Mouse (Mus musculus) forebrain, embryonic 12.5 days (tissue): ENCODE data around the gene Ranbp3l. TPM values are rescaled to one million over a fixed set of nuclear protein-coding genes. Genes with fewer than 3 reads are reported as not detected.

Source experiments
- ATAC-seq: fragments of 200-750 bp; cut with Nextera tagmentation; 2 replicates; pipeline ENCODE4 v1.8.0; 2017; ENCODE audit warnings: moderate TSS enrichment; ENCODE audit not compliant: low FRiP score
- H3K27ac ChIP-seq: fragments of 300-500 bp; sonication (generic); 2 replicates; pipeline ENCODE4 v1.5.1; 2016; ENCODE audit warnings: mild to moderate bottlenecking
- H3K27me3 ChIP-seq: fragments of 300-500 bp; sonication (generic); 2 replicates; pipeline ENCODE4 v1.6.1; 2016; ENCODE audit warnings: mild to moderate bottlenecking
- H3K36me3 ChIP-seq: fragments of 300-500 bp; sonication (generic); replicated peaks from 2 replicates; pipeline ENCODE4 v1.6.1; 2016; ENCODE audit warnings: mild to moderate bottlenecking
- H3K4me1 ChIP-seq: fragments of 300-500 bp; sonication (generic); 2 replicates; pipeline ENCODE4 v1.6.1; 2016
- H3K4me2 ChIP-seq: fragments of 300-500 bp; sonication (generic); 2 replicates; pipeline ENCODE4 v1.6.1; 2016; ENCODE audit warnings: mild to moderate bottlenecking, moderate library complexity
- H3K4me3 ChIP-seq: fragments of 300-500 bp; sonication (generic); replicated peaks from 2 replicates; pipeline ENCODE4 v1.5.1; 2016; ENCODE audit warnings: mild to moderate bottlenecking
- H3K9ac ChIP-seq: fragments of 300-500 bp; sonication (generic); 2 replicates; pipeline ENCODE4 v1.6.1; 2016; ENCODE audit warnings: mild to moderate bottlenecking
- H3K9me3 ChIP-seq: fragments of 300-500 bp; sonication (generic); 2 replicates; pipeline ENCODE4 v1.6.1; 2016
- WGBS: fragments of 180-500 bp; shearing (Covaris S2); methylation state at CpG from one replicate; pipeline ENCODE4 v1.1.7; 2016; 5-methylcytosine and 5-hydroxymethylcytosine counted together
- polyA plus RNA-seq: library from polyadenylated mRNA; unstranded; fragments of >200 nt; fragmentation: Nextera tagmentation; extraction: Ambion mirVana; gene quantifications from 2 replicates; pipeline ENCODE4 v1.2.1, GENCODE M21; 2016

The Ranbp3l gene
- polyA plus RNA-seq, 1 experiment from 2014 or later: 3.1 TPM

DNA sequence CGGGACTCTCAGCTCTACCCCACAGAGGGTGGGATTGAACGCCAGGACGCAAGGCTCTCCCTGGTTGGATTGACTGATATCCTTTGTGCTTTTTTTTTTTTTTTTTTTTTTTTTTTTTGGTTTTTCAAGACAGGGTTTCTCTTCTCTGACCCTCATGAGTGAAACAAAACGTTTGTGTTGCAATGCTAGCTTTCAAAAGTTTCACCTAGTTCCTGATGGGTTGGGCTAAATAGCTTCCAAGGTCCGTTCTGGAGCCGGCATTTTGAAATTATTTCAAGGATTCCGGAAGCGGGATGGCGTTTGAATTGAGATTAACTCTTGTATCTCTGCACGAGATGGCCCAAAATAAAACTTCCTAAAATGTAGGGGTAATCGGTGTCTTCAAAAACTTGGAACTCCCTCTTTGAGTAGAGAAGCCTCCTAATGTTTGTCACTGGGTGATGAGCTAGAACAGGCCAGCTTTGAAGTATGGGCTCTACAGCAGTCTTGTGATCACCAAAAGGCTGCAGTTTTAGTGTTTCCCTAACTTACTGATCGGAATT lies 105.4 kb downstream of the Ranbp3l start:
- H3K4me2 ChIP-seq: peak overlapping the region; percentile 70
- H3K9ac ChIP-seq: no peak overlapping the region; the same call in 1 of the 2 replicates
- ATAC-seq: no peak
- H3K9me3 ChIP-seq: no peaks in the 10 kb centered on the region
- no peaks in the 10 kb centered on the region for H3K36me3 ChIP-seq
- H3K4me3 ChIP-seq: peak overlapping the region; percentile 81
- peaks cover 41% of the 10 kb centered on the region for H3K4me1 ChIP-seq
- no peaks in the 10 kb centered on the region for H3K27me3 ChIP-seq
- no peak overlapping the region for H3K27ac ChIP-seq
- 62% methylated on average over 12 of the region's 12 CpGs for WGBS

- no peaks in the 10 kb centered on the region for H3K36me3 ChIP-seq
- H3K27ac ChIP-seq: no peak overlapping the region
- ATAC-seq: no peak
- 76% methylated on average over 5 of the region's 5 CpGs for WGBS
- H3K4me2 ChIP-seq: 0 out of 2 replicates have a peak overlapping the region, but pooled peaks have one; percentile 10
- H3K4me1 ChIP-seq: peaks cover 41% of the 10 kb centered on the region
- no peak overlapping the region for H3K9ac ChIP-seq
- no peak overlapping the region for H3K4me3 ChIP-seq
- no peaks in the 10 kb centered on the region for H3K27me3 ChIP-seq
- H3K9me3 ChIP-seq: no peaks in the 10 kb centered on the region
These were observed 105.9 kb downstream of the Ranbp3l start for GRCm38 (mm10) chr15:9073684-9074083.

GRCm38 (mm10) chr15:9074139-9074538 lies 106.4 kb downstream of the Ranbp3l start:
- Histone ChIP-seq H3K27me3 (no peaks in the 10 kb centered on the region), H3K4me3 (no peak overlapping the region), H3K9ac (no peak overlapping the region), H3K4me2 (no peak overlapping the region), H3K9me3 (no peaks in the 10 kb centered on the region), H3K4me1 (peaks cover 45% of the 10 kb centered on the region), H3K36me3 (no peaks in the 10 kb centered on the region), H3K27ac (no peak overlapping the region)
- WGBS: 34% methylated on average over 2 of the region's 2 CpGs
- ATAC-seq: no peak

GRCm38 (mm10) chr15:9074671-9075070 lies 106.9 kb downstream of the Ranbp3l start:
- H3K9me3 ChIP-seq: no peaks in the 10 kb centered on the region
- H3K4me1 ChIP-seq: peaks cover 47% of the 10 kb centered on the region
- 19% methylated on average over 4 of the region's 4 CpGs for WGBS
- H3K36me3 ChIP-seq: no peaks in the 10 kb centered on the region
- no peaks in the 10 kb centered on the region for H3K27me3 ChIP-seq
- no peak overlapping the region for H3K27ac ChIP-seq
- no peak overlapping the region for H3K4me2 ChIP-seq
- no peak for ATAC-seq
- no peak overlapping the region for H3K4me3 ChIP-seq
- no peak overlapping the region for H3K9ac ChIP-seq

- no peak for ATAC-seq
- Histone ChIP-seq H3K27ac (no peak overlapping the region), H3K9me3 (no peaks in the 10 kb centered on the region), H3K4me1 (peaks cover 38% of the 10 kb centered on the region), H3K36me3 (no peaks in the 10 kb centered on the region), H3K4me3 (no peak overlapping the region), H3K9ac (no peak overlapping the region), H3K27me3 (no peaks in the 10 kb centered on the region), H3K4me2 (no peak overlapping the region)
- WGBS: 78% methylated on average over 14 of the region's 14 CpGs
These were observed 108.0 kb downstream of the Ranbp3l start for GRCm38 (mm10) chr15:9075608-9076200.

GRCm38 (mm10) chr15:9078481-9079300 lies 110.9 kb downstream of the Ranbp3l start:
- H3K9ac ChIP-seq: no peak overlapping the region
- H3K4me2 ChIP-seq: no peak overlapping the region
- H3K36me3 ChIP-seq: no peaks in the 10 kb centered on the region
- no peak overlapping the region for H3K27ac ChIP-seq
- no peaks in the 10 kb centered on the region for H3K27me3 ChIP-seq
- no peak overlapping the region for H3K4me3 ChIP-seq
- WGBS: 79% methylated on average over 12 of the region's 12 CpGs
- no peaks in the 10 kb centered on the region for H3K9me3 ChIP-seq
- ATAC-seq: no peak
- H3K4me1 ChIP-seq: peaks cover 22% of the 10 kb centered on the region

- Histone ChIP-seq H3K27me3 (no peaks in the 10 kb centered on the region), H3K9ac (no peak overlapping the region), H3K4me1 (peaks cover 16% of the 10 kb centered on the region), H3K27ac (no peak overlapping the region), H3K4me3 (no peak overlapping the region), H3K9me3 (no peaks in the 10 kb centered on the region), H3K36me3 (no peaks in the 10 kb centered on the region), H3K4me2 (no peak overlapping the region)
- no peak for ATAC-seq
- 56% methylated on average over 5 of the region's 5 CpGs for WGBS
These were observed 111.9 kb downstream of the Ranbp3l start for GRCm38 (mm10) chr15:9079626-9080025.

DNA sequence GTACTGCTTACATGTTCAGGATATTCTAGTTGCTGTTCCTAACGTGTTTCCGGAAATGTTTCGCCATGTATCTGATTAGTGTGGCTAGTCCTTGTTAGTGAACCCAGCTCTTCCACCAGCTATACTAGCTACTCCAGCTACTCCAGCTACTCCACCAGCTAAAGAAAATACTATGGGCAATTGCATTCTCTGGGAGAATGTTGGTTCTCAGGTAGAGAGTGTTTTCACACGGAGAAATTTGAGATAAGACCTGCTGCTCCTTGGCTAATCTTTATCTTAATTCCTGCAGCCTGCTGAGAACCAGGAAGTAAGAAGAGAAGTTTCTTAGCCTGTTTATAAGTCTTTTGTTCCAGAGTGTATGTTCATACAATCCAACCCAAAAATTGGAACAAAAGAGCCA lies 112.5 kb downstream of the Ranbp3l start:
- 66% methylated on average over 4 of the region's 4 CpGs for WGBS
- peaks cover 10% of the 10 kb centered on the region for H3K4me1 ChIP-seq
- no peaks in the 10 kb centered on the region for H3K9me3 ChIP-seq
- H3K9ac ChIP-seq: no peak overlapping the region
- no peak for ATAC-seq
- H3K27ac ChIP-seq: no peak overlapping the region
- H3K4me2 ChIP-seq: no peak overlapping the region
- H3K27me3 ChIP-seq: no peaks in the 10 kb centered on the region
- no peak overlapping the region for H3K4me3 ChIP-seq
- H3K36me3 ChIP-seq: no peaks in the 10 kb centered on the region

- H3K9me3 ChIP-seq: no peaks in the 10 kb centered on the region
- H3K4me1 ChIP-seq: peaks cover 7% of the 10 kb centered on the region
- no peak overlapping the region for H3K9ac ChIP-seq
- no peak for ATAC-seq
- no peak overlapping the region for H3K4me3 ChIP-seq
- no peaks in the 10 kb centered on the region for H3K27me3 ChIP-seq
- WGBS: 77% methylated on average over 3 of the region's 3 CpGs
- no peak overlapping the region for H3K27ac ChIP-seq
- no peaks in the 10 kb centered on the region for H3K36me3 ChIP-seq
- no peak overlapping the region for H3K4me2 ChIP-seq
These were observed 113.5 kb downstream of the Ranbp3l start for GRCm38 (mm10) chr15:9081294-9081693.

DNA sequence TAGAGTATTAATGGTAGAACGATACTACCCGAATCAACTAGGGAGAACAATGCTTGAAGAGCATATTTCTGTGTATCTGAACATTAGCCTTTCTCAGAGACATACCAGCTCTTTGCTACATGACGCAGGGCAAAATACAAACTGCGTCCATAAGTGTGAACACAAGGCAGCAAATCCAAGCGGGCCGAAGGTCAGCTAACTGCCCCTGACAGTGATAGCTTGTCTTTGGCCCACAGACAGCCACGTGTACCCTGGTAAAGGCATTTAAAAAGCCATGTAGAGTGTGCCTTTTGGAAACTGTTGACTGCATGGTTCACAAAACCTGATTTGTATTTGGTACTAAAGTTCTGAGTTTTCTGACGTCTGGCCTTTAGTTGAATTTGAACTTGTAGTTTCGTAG lies 115.0 kb downstream of the Ranbp3l start:
- Histone ChIP-seq H3K4me1 (peaks cover 12% of the 10 kb centered on the region), H3K4me3 (no peak overlapping the region), H3K9ac (no peak overlapping the region), H3K27me3 (no peaks in the 10 kb centered on the region), H3K36me3 (no peaks in the 10 kb centered on the region), H3K4me2 (no peak overlapping the region), H3K27ac (no peak overlapping the region), H3K9me3 (no peaks in the 10 kb centered on the region)
- 91% methylated on average over 9 of the region's 9 CpGs for WGBS
- no peak for ATAC-seq

- Histone ChIP-seq H3K4me2 (no peak overlapping the region), H3K4me1 (peaks cover 5% of the 10 kb centered on the region), H3K9ac (no peak overlapping the region), H3K36me3 (peaks cover 3% of the 10 kb centered on the region; the same call in 1 of the 2 replicates), H3K4me3 (no peak overlapping the region), H3K27me3 (no peaks in the 10 kb centered on the region), H3K9me3 (no peaks in the 10 kb centered on the region), H3K27ac (no peak overlapping the region)
- ATAC-seq: no peak
- 51% methylated on average over 11 of the region's 11 CpGs for WGBS
These were observed 119.1 kb downstream of the Ranbp3l start for GRCm38 (mm10) chr15:9086813-9087212.

- Histone ChIP-seq H3K4me1 (peaks cover 5% of the 10 kb centered on the region), H3K27me3 (no peaks in the 10 kb centered on the region), H3K36me3 (peaks cover 4% of the 10 kb centered on the region; the same call in 1 of the 2 replicates), H3K27ac (no peak overlapping the region), H3K4me3 (no peak overlapping the region), H3K4me2 (no peak overlapping the region), H3K9ac (no peak overlapping the region), H3K9me3 (no peaks in the 10 kb centered on the region)
- ATAC-seq: no peak
- 71% methylated on average over 5 of the region's 5 CpGs for WGBS
These were observed 119.7 kb downstream of the Ranbp3l start for GRCm38 (mm10) chr15:9087421-9087820.
